Mouse (Mus musculus) liver, embryonic 13.5 days (tissue): ENCODE measurements around the gene Rgs9bp. TPM values are rescaled to one million over a fixed set of nuclear protein-coding genes. Genes with fewer than 3 reads are reported as not detected.
"Not testable (repeated sequence)": the region's sequence is repeated elsewhere in the genome, so short reads cannot be mapped to it uniquely, and the experiment has no call there.

ENCODE experiments used
- ATAC-seq: fragments of 200-750 bp; cut with Nextera tagmentation; 2 replicates; pipeline ENCODE4 v1.8.0; 2017; ENCODE audit warnings: low read depth, mild to moderate bottlenecking, moderate number of reproducible peaks, moderate library complexity
- DNase-seq: peaks from one replicate; pipeline ENCODE4 v3.0.0; 2022
- H3K27ac ChIP-seq: fragments of 300-500 bp; sonication (generic); 2 replicates; pipeline ENCODE4 v1.5.1; 2015; ENCODE audit warnings: moderate library complexity, mild to moderate bottlenecking, inconsistent platforms
- H3K27me3 ChIP-seq: fragments of 300-500 bp; sonication (generic); 2 replicates; pipeline ENCODE4 v1.6.1; 2015; ENCODE audit warnings: mild to moderate bottlenecking, inconsistent platforms
- H3K36me3 ChIP-seq: fragments of 300-500 bp; sonication (generic); 2 replicates; pipeline ENCODE4 v1.6.1; 2015; ENCODE audit warnings: mild to moderate bottlenecking, inconsistent platforms
- H3K4me1 ChIP-seq: fragments of 300-500 bp; sonication (generic); replicated peaks from 2 replicates; pipeline ENCODE4 v1.6.1; 2015; ENCODE audit warnings: inconsistent platforms
- H3K4me2 ChIP-seq: fragments of 300-500 bp; sonication (generic); 2 replicates; pipeline ENCODE4 v1.6.1; 2015; ENCODE audit warnings: inconsistent platforms, mild to moderate bottlenecking, moderate library complexity
- H3K4me3 ChIP-seq: fragments of 300-500 bp; sonication (generic); replicated peaks from 2 replicates; pipeline ENCODE4 v1.5.1; 2015; ENCODE audit warnings: mild to moderate bottlenecking, inconsistent platforms
- H3K9ac ChIP-seq: fragments of 300-500 bp; sonication (generic); 2 replicates; pipeline ENCODE4 v1.6.1; 2015; ENCODE audit warnings: mild to moderate bottlenecking, inconsistent platforms
- H3K9me3 ChIP-seq: fragments of 300-500 bp; sonication (generic); replicated peaks from 2 replicates; pipeline ENCODE4 v1.6.1; 2016; ENCODE audit warnings: inconsistent platforms
- WGBS: fragments of 180-500 bp; shearing (Covaris S2); methylation state at CpG from one replicate; pipeline ENCODE4 v1.1.7; 2015; ENCODE audit not compliant: insufficient replicate concordance; 5-methylcytosine and 5-hydroxymethylcytosine counted together
- polyA plus RNA-seq: library from polyadenylated mRNA; unstranded; fragments of >200 nt; fragmentation: Nextera tagmentation; extraction: Ambion mirVana; gene quantifications from 2 replicates; pipeline ENCODE4 v1.2.1, GENCODE M21; 2015

Gene Rgs9bp
- polyA plus RNA-seq, 1 experiment from 2014 or later = 0.05 TPM

- peaks cover 58% of the 10 kb centered on the region for H3K27me3 ChIP-seq
- H3K4me2 ChIP-seq = no peak overlapping the region
- H3K27ac ChIP-seq = no peak overlapping the region
- 68% methylated on average over 5 of the region's 5 CpGs for WGBS
- DNase-seq (no peak), ATAC-seq (no peak)
- H3K9ac ChIP-seq = no peak overlapping the region
- H3K4me3 ChIP-seq = no peak overlapping the region
- H3K4me1 ChIP-seq = peaks cover 36% of the 10 kb centered on the region
- H3K9me3 ChIP-seq = no peaks in the 10 kb centered on the region
- no peaks in the 10 kb centered on the region for H3K36me3 ChIP-seq
Observed at GRCm38 (mm10) chr7:35582719-35583118, 2.7 kb downstream of the Rgs9bp start.

- WGBS = 33% methylated on average over 4 of the region's 4 CpGs
Observed at GRCm38 (mm10) chr7:35579849-35580248, 5.5 kb downstream of the Rgs9bp start.

GRCm38 (mm10) chr7:35570883-35571282 is 14.5 kb downstream of the Rgs9bp start:
- H3K4me1 ChIP-seq, ATAC-seq, H3K9ac ChIP-seq, H3K4me3 ChIP-seq, H3K9me3 ChIP-seq, H3K27ac ChIP-seq, H3K36me3 ChIP-seq, DNase-seq, H3K4me2 ChIP-seq: not testable (repeated sequence)
- H3K27me3 ChIP-seq = peaks cover 19% of the 10 kb centered on the region
- 15% methylated on average over 6 of the region's 6 CpGs for WGBS

More at GRCm38 (mm10) chr7:35579849-35580248, 5.5 kb downstream of the Rgs9bp start:
- Histone ChIP-seq H3K27me3 (peaks cover 73% of the 10 kb centered on the region), H3K4me3 (no peak overlapping the region), H3K4me2 (no peak overlapping the region), H3K27ac (no peak overlapping the region), H3K36me3 (no peaks in the 10 kb centered on the region), H3K4me1 (peaks cover 13% of the 10 kb centered on the region), H3K9me3 (no peaks in the 10 kb centered on the region), H3K9ac (no peak overlapping the region)
- no peak for DNase-seq
- ATAC-seq = peak; percentile 47; the same call in 1 of the 2 replicates

- H3K9ac ChIP-seq, H3K27me3 ChIP-seq, H3K36me3 ChIP-seq, ATAC-seq, H3K9me3 ChIP-seq, H3K4me1 ChIP-seq, H3K27ac ChIP-seq, DNase-seq, H3K4me2 ChIP-seq, H3K4me3 ChIP-seq: not testable (repeated sequence)
- 70% methylated on average over 4 of the region's 4 CpGs for WGBS
Observed at GRCm38 (mm10) chr7:35569724-35570123, 15.7 kb downstream of the Rgs9bp start.

GRCm38 (mm10) chr7:35565965-35566364 is 19.4 kb downstream of the Rgs9bp start:
- H3K27me3 ChIP-seq, H3K36me3 ChIP-seq, H3K4me2 ChIP-seq, H3K9me3 ChIP-seq, ATAC-seq, DNase-seq, H3K4me3 ChIP-seq, H3K9ac ChIP-seq, H3K27ac ChIP-seq: not testable (repeated sequence)
- H3K4me1 ChIP-seq = peaks cover 40% of the 10 kb centered on the region
- WGBS = 77% methylated on average over 13 of the region's 13 CpGs

- ATAC-seq, H3K27ac ChIP-seq, H3K9ac ChIP-seq, H3K4me3 ChIP-seq, H3K27me3 ChIP-seq, H3K4me2 ChIP-seq, H3K36me3 ChIP-seq, DNase-seq, H3K9me3 ChIP-seq: not testable (repeated sequence)
- H3K4me1 ChIP-seq = peaks cover 50% of the 10 kb centered on the region
- 75% methylated on average over 10 of the region's 10 CpGs for WGBS
Observed at GRCm38 (mm10) chr7:35564872-35565271, 20.5 kb downstream of the Rgs9bp start.

- H3K4me1 ChIP-seq = peaks cover 50% of the 10 kb centered on the region
Observed at GRCm38 (mm10) chr7:35564067-35564865, 21.1 kb downstream of the Rgs9bp start.

GRCm38 (mm10) chr7:35563071-35563470 is 22.3 kb downstream of the Rgs9bp start:
- H3K9me3 ChIP-seq = no peaks in the 10 kb centered on the region
- peak overlapping the region; percentile 9; the same call in 1 of the 2 replicates for H3K9ac ChIP-seq
- ATAC-seq (no peak), DNase-seq (no peak)
- H3K27me3 ChIP-seq = no peaks in the 10 kb centered on the region
- no peak overlapping the region for H3K4me3 ChIP-seq
- H3K4me2 ChIP-seq = no peak overlapping the region
- peaks cover 61% of the 10 kb centered on the region for H3K4me1 ChIP-seq
- H3K27ac ChIP-seq = no peak overlapping the region; the same call in 1 of the 2 replicates
- 61% methylated on average over 11 of the region's 11 CpGs for WGBS
- H3K36me3 ChIP-seq = no peaks in the 10 kb centered on the region

More at GRCm38 (mm10) chr7:35564067-35564865, 21.1 kb downstream of the Rgs9bp start:
- DNase-seq = no peak
- ATAC-seq = no peak
- no peaks in the 10 kb centered on the region for H3K27me3 ChIP-seq
- H3K4me2 ChIP-seq = no peak overlapping the region
- H3K4me3 ChIP-seq = no peak overlapping the region
- H3K9me3 ChIP-seq = no peaks in the 10 kb centered on the region
- H3K27ac ChIP-seq = no peak overlapping the region
- WGBS = 86% methylated on average over 2 of the region's 2 CpGs
- H3K9ac ChIP-seq = no peak overlapping the region
- no peaks in the 10 kb centered on the region for H3K36me3 ChIP-seq

- peaks cover 85% of the 10 kb centered on the region for H3K4me1 ChIP-seq
- peak overlapping the region; percentile 59 for H3K4me2 ChIP-seq
- DNase-seq (peak; percentile 55), ATAC-seq (peak; percentile 52)
- H3K27me3 ChIP-seq = no peaks in the 10 kb centered on the region
- no peak overlapping the region for H3K4me3 ChIP-seq
- H3K36me3 ChIP-seq = no peaks in the 10 kb centered on the region
- peak overlapping the region; percentile 99 for H3K27ac ChIP-seq
- H3K9me3 ChIP-seq = no peaks in the 10 kb centered on the region
- peak overlapping the region; percentile 97 for H3K9ac ChIP-seq
- WGBS = 31% methylated on average over 3 of the region's 3 CpGs
Observed at GRCm38 (mm10) chr7:35559838-35560237, 25.5 kb downstream of the Rgs9bp start.

GRCm38 (mm10) chr7:35558681-35559080 is 26.7 kb downstream of the Rgs9bp start:
- peaks cover 88% of the 10 kb centered on the region for H3K4me1 ChIP-seq
- no peaks in the 10 kb centered on the region for H3K9me3 ChIP-seq
- H3K4me3 ChIP-seq = no peak overlapping the region
- WGBS = 60% methylated on average over 2 of the region's 2 CpGs
- ATAC-seq (no peak), DNase-seq (no peak)
- peak overlapping the region; percentile 97 for H3K9ac ChIP-seq
- no peaks in the 10 kb centered on the region for H3K36me3 ChIP-seq
- H3K27ac ChIP-seq = peak overlapping the region; percentile 99
- no peaks in the 10 kb centered on the region for H3K27me3 ChIP-seq
- H3K4me2 ChIP-seq = 0 out of 2 replicates have a peak overlapping the region, but pooled peaks have one; percentile 59

- Histone ChIP-seq H3K9me3 (no peaks in the 10 kb centered on the region), H3K9ac (peak overlapping the region; percentile 97), H3K4me2 (peak overlapping the region; percentile 95), H3K36me3 (peaks cover 3% of the 10 kb centered on the region), H3K4me1 (peaks cover 87% of the 10 kb centered on the region), H3K27me3 (no peaks in the 10 kb centered on the region), H3K4me3 (no peak overlapping the region), H3K27ac (peak overlapping the region; percentile 99)
- ATAC-seq (no peak), DNase-seq (no peak)
- 3% methylated on average over 3 of the region's 3 CpGs for whole genome bisulfite sequencing
Observed at GRCm38 (mm10) chr7:35557577-35557976, 27.8 kb downstream of the Rgs9bp start.
